Mouse (Mus musculus): ENCODE data around the gene Soga3. TPM values are rescaled to one million over a fixed set of nuclear protein-coding genes. Genes with fewer than 3 reads are reported as not detected.

Gene Soga3
- polyA plus RNA-seq, 1 experiment from 2014 or later = 0.66 TPM

DNA sequence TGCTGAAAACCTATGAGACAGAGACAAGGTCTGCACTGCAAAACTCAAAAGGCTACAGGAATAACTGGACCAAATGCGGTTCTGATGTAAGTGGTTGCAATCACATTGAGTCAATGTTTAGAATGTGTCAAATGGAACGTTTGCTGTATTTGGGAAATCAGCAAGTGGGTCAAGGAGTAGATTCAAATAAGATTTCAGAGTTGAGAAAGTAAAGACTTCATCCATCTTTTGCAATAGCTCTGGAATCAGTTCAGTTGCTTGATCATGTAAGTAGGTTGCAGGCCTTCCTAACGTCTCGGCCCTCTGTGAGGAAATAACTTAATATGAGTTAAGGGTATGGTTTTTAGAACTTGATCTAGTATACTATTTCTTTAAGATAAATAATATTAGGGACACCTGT lies 81.7 kb downstream of the Soga3 start:
- WGBS = 92% methylated on average over 4 of the region's 4 CpGs
- H3K4me1 ChIP-seq (ENCODE audit: control insufficient read depth, insufficient read depth, low read length) = no peaks in the 10 kb centered on the region

DNA sequence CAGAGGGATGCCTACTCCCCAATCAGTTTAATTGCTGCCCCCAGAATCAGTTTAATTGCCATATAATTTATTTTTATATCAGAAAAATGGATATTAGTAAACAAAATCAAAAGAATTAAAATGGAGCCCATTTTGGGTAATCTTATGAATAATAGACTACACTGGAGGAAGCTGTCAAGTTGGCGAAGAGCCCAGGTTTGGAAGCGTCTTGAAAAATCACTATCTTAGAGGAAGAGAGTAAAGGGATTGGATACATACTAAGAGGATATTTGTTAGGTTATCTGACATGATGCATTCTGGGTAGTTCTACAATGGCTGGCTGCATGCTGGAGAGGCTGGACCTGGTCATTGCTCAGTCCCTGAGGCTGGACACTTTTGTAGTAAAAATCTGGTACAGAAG lies 87.6 kb downstream of the Soga3 start:
- no peak overlapping the region for H3K4me3 ChIP-seq (ENCODE audit: low read length)
- no peak overlapping the region for H3K4me2 ChIP-seq (replicated peaks; ENCODE audit: low read depth, low read length)
- no peaks in the 10 kb centered on the region for H3K4me1 ChIP-seq (ENCODE audit: control insufficient read depth, insufficient read depth, low read length)
- no peaks in the 10 kb centered on the region for H3K36me3 ChIP-seq (ENCODE audit: control insufficient read depth, insufficient read depth, low read length)
- H3K9ac ChIP-seq (ENCODE audit: low read depth, low read length) = no peak overlapping the region
- H3K27ac ChIP-seq (ENCODE audit: low read depth, low read length) = no peak overlapping the region
- WGBS = 83% methylated on average over 2 of the region's 2 CpGs
- H3K27me3 ChIP-seq (ENCODE audit: control insufficient read depth, insufficient read depth, low read length) = no peaks in the 10 kb centered on the region
- no peak for ATAC-seq (ENCODE audit: low FRiP score, low TSS enrichment)
- no peaks in the 10 kb centered on the region for H3K9me3 ChIP-seq (ENCODE audit: control insufficient read depth, low read length)

More for the DNA sequence above, 81.7 kb downstream of the Soga3 start:
- Histone ChIP-seq H3K27ac (ENCODE audit: low read depth, low read length) (no peak overlapping the region), H3K9ac (ENCODE audit: low read depth, low read length) (no peak overlapping the region), H3K4me3 (ENCODE audit: low read length) (no peak overlapping the region), H3K27me3 (ENCODE audit: control insufficient read depth, insufficient read depth, low read length) (no peaks in the 10 kb centered on the region), H3K4me2 (replicated peaks; ENCODE audit: low read depth, low read length) (no peak overlapping the region), H3K9me3 (ENCODE audit: control insufficient read depth, low read length) (no peaks in the 10 kb centered on the region), H3K36me3 (ENCODE audit: control insufficient read depth, insufficient read depth, low read length) (no peaks in the 10 kb centered on the region)
- no peak for ATAC-seq (ENCODE audit: low FRiP score, low TSS enrichment)

Other genes starting within 250 kb of the Soga3 start
- gene 2310057J18Rik, start 157.5 kb upstream of the Soga3 start, polyA plus RNA-seq (2014; fragmentation: Nextera tagmentation; extraction: Ambion mirVana) = not detected in 2 replicates
- gene Gm49353, start 55.1 kb downstream of the Soga3 start, polyA plus RNA-seq (2014; fragmentation: Nextera tagmentation; extraction: Ambion mirVana) = not detected in 2 replicates
- gene 9330159F19Rik, start 67.8 kb downstream of the Soga3 start, polyA plus RNA-seq (2014; fragmentation: Nextera tagmentation; extraction: Ambion mirVana) = 0.06 and 0.07 TPM in 2 replicates
- gene Echdc1, start 169.3 kb downstream of the Soga3 start, polyA plus RNA-seq (2014; fragmentation: Nextera tagmentation; extraction: Ambion mirVana) = 24.2 and 34.2 TPM in 2 replicates
- gene Rnf146, start 218.6 kb downstream of the Soga3 start, polyA plus RNA-seq (2014; fragmentation: Nextera tagmentation; extraction: Ambion mirVana) = 36.4 and 43.4 TPM in 2 replicates

Measured in kidney, embryonic 14.5 days (tissue).